Mouse (Mus musculus): ENCODE measurements around the gene Hdhd5. TPM values are rescaled to one million over a fixed set of nuclear protein-coding genes. Genes with fewer than 3 reads are reported as not detected.

The Hdhd5 gene
- polyA plus RNA-seq, 1 experiment from 2014 or later, result 16.5 TPM

- Histone ChIP-seq H3K9me3 (no peaks in the 10 kb centered on the region), H3K4me3 (replicated peaks) (no peak overlapping the region), H3K27ac (no peak overlapping the region), H3K36me3 (no peaks in the 10 kb centered on the region), H3K4me2 (replicated peaks) (no peak overlapping the region), H3K27me3 (replicated peaks) (no peaks in the 10 kb centered on the region), H3K4me1 (replicated peaks) (no peaks in the 10 kb centered on the region), H3K9ac (no peak overlapping the region)
- ATAC-seq, result no peak
- WGBS, result 22% methylated on average over 2 of the region's 2 CpGs
Observed at GRCm38 (mm10) chr6:120550173-120550572, 19.1 kb upstream of the Hdhd5 start.

DNA sequence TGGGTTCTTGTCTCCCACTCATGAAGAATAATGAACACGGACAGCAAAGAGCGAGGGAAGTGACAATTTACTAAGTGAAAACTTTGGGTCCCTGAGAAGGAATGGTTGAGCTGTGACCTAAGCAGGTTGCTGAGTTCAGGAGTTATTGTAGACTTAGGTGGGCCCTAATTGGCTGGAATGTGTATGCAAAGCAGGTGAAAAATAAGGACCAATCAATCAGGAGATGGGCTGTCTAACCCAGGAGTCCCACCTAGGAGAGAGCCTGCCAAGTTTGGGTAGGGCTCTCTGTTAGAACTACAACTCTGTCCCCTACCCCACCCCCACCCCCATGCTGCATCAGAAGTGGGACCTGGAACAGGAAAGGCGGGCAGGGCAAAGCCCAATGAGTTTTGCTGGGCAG lies 17.5 kb upstream of the Hdhd5 start:
- 96% methylated on average over 3 of the region's 3 CpGs for WGBS
- H3K4me1 ChIP-seq (replicated peaks), result no peaks in the 10 kb centered on the region
- H3K36me3 ChIP-seq, result no peaks in the 10 kb centered on the region
- H3K9ac ChIP-seq, result no peak overlapping the region
- H3K4me3 ChIP-seq (replicated peaks), result no peak overlapping the region
- no peak overlapping the region for H3K27ac ChIP-seq
- no peaks in the 10 kb centered on the region for H3K9me3 ChIP-seq
- ATAC-seq, result no peak
- no peak overlapping the region for H3K4me2 ChIP-seq (replicated peaks)
- H3K27me3 ChIP-seq (replicated peaks), result no peaks in the 10 kb centered on the region

DNA sequence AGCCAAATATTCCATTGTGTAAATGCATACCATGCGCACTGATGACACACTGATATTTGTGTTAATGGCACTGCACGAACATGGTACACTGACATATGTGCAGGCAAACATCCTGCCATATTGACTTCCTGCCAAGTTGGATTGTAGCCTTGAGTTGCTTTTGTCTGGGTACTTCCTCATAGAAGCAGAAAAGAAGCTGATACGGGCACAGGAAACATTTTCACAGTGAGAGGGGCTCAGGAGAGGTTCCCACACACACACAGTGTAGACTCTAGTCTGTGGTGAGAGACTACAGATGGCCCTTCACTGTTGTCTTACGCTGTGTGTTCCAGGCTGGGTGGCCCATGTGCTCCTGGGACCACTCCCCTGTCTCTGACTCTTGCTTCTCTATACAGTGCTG lies 15.9 kb upstream of the Hdhd5 start:
- H3K4me1 ChIP-seq (replicated peaks), result no peaks in the 10 kb centered on the region
- no peak overlapping the region for H3K27ac ChIP-seq
- H3K4me3 ChIP-seq (replicated peaks), result no peak overlapping the region
- H3K27me3 ChIP-seq (replicated peaks), result no peaks in the 10 kb centered on the region
- H3K4me2 ChIP-seq (replicated peaks), result no peak overlapping the region
- WGBS, result 75% methylated on average over 4 of the region's 4 CpGs
- no peak overlapping the region for H3K9ac ChIP-seq
- no peak for ATAC-seq
- no peaks in the 10 kb centered on the region for H3K9me3 ChIP-seq
- H3K36me3 ChIP-seq, result no peaks in the 10 kb centered on the region

GRCm38 (mm10) chr6:120546292-120546691 lies 15.2 kb upstream of the Hdhd5 start:
- Histone ChIP-seq H3K36me3 (no peaks in the 10 kb centered on the region), H3K4me3 (replicated peaks) (no peak overlapping the region), H3K9me3 (no peaks in the 10 kb centered on the region), H3K4me1 (replicated peaks) (no peaks in the 10 kb centered on the region), H3K27ac (no peak overlapping the region), H3K9ac (no peak overlapping the region), H3K4me2 (replicated peaks) (no peak overlapping the region), H3K27me3 (replicated peaks) (no peaks in the 10 kb centered on the region)
- no peak for ATAC-seq
- 85% methylated on average over 3 of the region's 3 CpGs for WGBS

DNA sequence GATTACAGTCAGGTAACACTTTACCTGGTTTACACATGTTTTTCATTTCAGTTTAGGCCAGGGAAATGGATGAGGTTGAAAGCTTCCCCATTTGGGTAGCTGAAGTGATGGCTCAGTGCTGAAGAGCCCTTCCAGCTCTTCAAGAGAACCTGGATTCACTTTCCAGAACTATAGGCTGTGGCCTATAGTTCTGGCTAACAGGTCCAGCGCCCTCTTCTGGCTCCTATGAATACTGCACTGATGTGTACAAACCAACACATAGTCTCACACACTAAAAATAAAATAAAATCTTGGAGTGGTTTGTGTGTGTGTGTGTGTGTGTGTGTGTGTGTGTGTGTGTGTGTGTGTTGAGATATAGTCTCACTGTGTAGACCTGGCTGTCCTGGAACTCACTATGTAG lies 10.9 kb upstream of the Hdhd5 start:
- Histone ChIP-seq H3K27ac (no peak overlapping the region), H3K9ac (no peak overlapping the region), H3K9me3 (no peaks in the 10 kb centered on the region), H3K27me3 (replicated peaks) (no peaks in the 10 kb centered on the region), H3K36me3 (no peaks in the 10 kb centered on the region), H3K4me1 (replicated peaks) (0 out of 2 replicates have a peak, but pooled peaks cover 3% of the 10 kb centered on the region), H3K4me2 (replicated peaks) (no peak overlapping the region), H3K4me3 (replicated peaks) (no peak overlapping the region)
- 16% methylated on average over 1 of the region's 1 CpGs for WGBS
- no peak for ATAC-seq

DNA sequence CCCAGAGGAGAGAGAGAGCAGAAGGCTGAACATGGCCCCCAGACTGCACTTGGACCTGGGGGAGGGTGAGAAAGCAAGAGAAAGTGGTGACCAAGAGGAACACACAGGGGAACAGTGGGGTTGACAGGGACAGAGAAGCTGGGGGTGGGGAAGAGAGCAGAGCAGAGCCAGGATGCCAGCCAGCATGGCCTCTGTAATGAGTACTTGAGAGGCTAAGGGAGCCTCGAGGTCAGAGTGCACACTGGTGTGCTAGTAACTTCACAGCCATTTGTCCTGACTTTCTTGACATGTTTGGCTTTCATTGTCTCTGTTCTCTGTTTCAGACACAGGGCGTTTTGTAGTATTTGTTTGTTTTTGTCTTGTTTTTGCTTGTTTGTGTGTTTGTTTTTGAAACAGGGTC lies 10.3 kb upstream of the Hdhd5 start:
- Histone ChIP-seq H3K9ac (no peak overlapping the region), H3K4me1 (replicated peaks) (0 out of 2 replicates have a peak, but pooled peaks cover 3% of the 10 kb centered on the region), H3K9me3 (no peaks in the 10 kb centered on the region), H3K4me3 (replicated peaks) (no peak overlapping the region), H3K27me3 (replicated peaks) (no peaks in the 10 kb centered on the region), H3K36me3 (no peaks in the 10 kb centered on the region), H3K4me2 (replicated peaks) (no peak overlapping the region), H3K27ac (no peak overlapping the region)
- WGBS, result 44% methylated on average over 2 of the region's 2 CpGs
- ATAC-seq, result no peak

- Histone ChIP-seq H3K9ac (no peak overlapping the region), H3K36me3 (no peaks in the 10 kb centered on the region), H3K4me3 (replicated peaks) (no peak overlapping the region), H3K4me2 (replicated peaks) (no peak overlapping the region), H3K27ac (no peak overlapping the region), H3K4me1 (replicated peaks) (0 out of 2 replicates have a peak, but pooled peaks cover 3% of the 10 kb centered on the region), H3K9me3 (no peaks in the 10 kb centered on the region), H3K27me3 (replicated peaks) (no peaks in the 10 kb centered on the region)
- 57% methylated on average over 10 of the region's 10 CpGs for WGBS
- ATAC-seq, result 0 out of 2 replicates have a peak, but pooled peaks have one; percentile 10
Observed at GRCm38 (mm10) chr6:120539781-120540231, 8.7 kb upstream of the Hdhd5 start.

DNA sequence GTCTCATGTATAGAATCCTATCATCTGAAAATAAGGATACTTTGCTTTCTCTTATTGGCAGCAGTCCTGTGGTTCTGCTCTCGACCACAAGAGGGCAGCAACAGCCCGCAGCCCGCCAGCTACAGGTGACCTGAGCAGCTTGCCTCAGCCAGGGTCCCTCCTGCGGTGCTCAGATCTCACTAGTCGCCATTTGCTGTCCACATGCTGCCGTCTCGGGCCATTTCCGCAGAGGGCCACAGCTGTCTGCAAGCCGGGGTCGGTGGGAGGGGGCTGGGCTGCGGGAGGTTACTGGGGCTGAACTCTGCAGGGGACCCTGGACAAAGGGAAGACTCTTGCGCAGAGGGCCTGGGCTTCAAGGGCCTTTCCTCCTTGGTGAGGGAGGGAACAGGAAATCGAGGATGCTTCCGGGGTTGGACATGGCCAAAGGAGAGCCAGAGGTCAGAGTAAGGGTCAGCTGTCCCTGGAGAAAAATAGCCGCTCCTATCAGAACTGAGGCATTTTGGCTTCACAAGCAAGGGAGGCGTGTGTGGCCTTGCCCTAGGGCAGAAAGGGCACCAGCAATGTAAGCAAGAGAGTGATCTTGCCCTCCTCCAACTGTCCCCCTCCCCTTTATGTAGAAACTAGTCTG lies 8.1 kb upstream of the Hdhd5 start:
- Histone ChIP-seq H3K36me3 (no peaks in the 10 kb centered on the region), H3K27me3 (replicated peaks) (no peaks in the 10 kb centered on the region), H3K9me3 (no peaks in the 10 kb centered on the region), H3K9ac (0 out of 2 replicates have a peak overlapping the region, but pooled peaks have one; percentile 38), H3K4me2 (replicated peaks) (peak overlapping the region; percentile 69), H3K4me1 (replicated peaks) (0 out of 2 replicates have a peak, but pooled peaks cover 3% of the 10 kb centered on the region), H3K27ac (no peak overlapping the region), H3K4me3 (replicated peaks) (peak overlapping the region; percentile 26; the same call in 1 of the 2 replicates)
- peak; percentile 93 for ATAC-seq
- 8% methylated on average over 16 of the region's 16 CpGs for WGBS

DNA sequence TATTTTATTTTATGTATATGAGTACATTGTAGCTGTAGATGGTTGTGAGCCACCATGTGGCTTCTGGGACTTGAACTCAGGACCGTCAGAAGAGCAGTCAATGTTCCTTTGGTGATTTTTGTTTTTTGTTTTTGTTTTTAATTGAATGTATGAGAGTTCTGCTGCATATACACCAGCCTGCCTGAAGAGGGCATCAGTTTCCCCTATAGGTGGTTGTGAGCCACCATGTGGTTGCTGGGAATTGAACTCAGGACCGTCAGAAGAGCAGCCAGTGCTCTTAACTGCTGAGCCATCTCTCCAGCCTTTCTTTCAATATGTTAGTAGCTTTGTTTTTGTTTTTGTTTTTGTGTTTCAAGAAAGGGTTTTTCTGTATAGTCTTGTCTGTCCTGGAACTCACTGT lies 5.2 kb upstream of the Hdhd5 start:
- 86% methylated on average over 2 of the region's 2 CpGs for WGBS
- Histone ChIP-seq H3K4me3 (replicated peaks) (no peak overlapping the region), H3K27ac (no peak overlapping the region), H3K4me1 (replicated peaks) (0 out of 2 replicates have a peak, but pooled peaks cover 3% of the 10 kb centered on the region), H3K9ac (no peak overlapping the region), H3K4me2 (replicated peaks) (no peak overlapping the region), H3K9me3 (no peaks in the 10 kb centered on the region), H3K27me3 (replicated peaks) (no peaks in the 10 kb centered on the region), H3K36me3 (no peaks in the 10 kb centered on the region)
- no peak for ATAC-seq

DNA sequence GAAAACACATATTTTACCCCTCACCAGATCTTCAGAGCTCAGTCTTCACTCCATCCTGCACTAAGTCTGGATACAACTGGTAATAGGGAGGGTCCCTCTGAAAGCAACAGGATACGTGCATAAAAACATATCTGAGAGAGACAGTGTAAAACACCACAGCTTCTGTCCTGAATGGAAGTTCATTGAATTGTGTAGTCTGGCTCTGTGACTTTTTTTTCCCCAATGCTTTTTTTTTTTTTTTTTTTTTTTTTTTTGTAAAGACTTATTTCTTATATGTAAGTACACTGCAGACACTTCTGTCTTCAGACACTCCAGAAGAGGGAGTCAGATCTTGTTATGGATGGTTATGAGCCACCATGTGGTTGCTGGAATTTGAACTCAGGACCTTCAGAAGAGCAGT lies 1.5 kb upstream of the Hdhd5 start:
- H3K4me1 ChIP-seq (replicated peaks), result peaks cover 10% of the 10 kb centered on the region
- H3K27ac ChIP-seq, result no peak overlapping the region
- no peaks in the 10 kb centered on the region for H3K36me3 ChIP-seq
- no peak for ATAC-seq
- no peak overlapping the region for H3K4me2 ChIP-seq (replicated peaks)
- H3K4me3 ChIP-seq (replicated peaks), result no peak overlapping the region
- no peaks in the 10 kb centered on the region for H3K9me3 ChIP-seq
- no peak overlapping the region for H3K9ac ChIP-seq
- 74% methylated on average over 1 of the region's 1 CpGs for WGBS
- no peaks in the 10 kb centered on the region for H3K27me3 ChIP-seq (replicated peaks)

- WGBS, result 69% methylated on average over 4 of the region's 4 CpGs
- Histone ChIP-seq H3K27me3 (replicated peaks) (no peaks in the 10 kb centered on the region), H3K9ac (no peak overlapping the region), H3K36me3 (no peaks in the 10 kb centered on the region), H3K4me1 (replicated peaks) (peaks cover 10% of the 10 kb centered on the region), H3K4me3 (replicated peaks) (no peak overlapping the region), H3K9me3 (no peaks in the 10 kb centered on the region), H3K27ac (no peak overlapping the region), H3K4me2 (replicated peaks) (no peak overlapping the region)
- no peak for ATAC-seq
Observed at GRCm38 (mm10) chr6:120529123-120529522, 2.0 kb downstream of the Hdhd5 start.

DNA sequence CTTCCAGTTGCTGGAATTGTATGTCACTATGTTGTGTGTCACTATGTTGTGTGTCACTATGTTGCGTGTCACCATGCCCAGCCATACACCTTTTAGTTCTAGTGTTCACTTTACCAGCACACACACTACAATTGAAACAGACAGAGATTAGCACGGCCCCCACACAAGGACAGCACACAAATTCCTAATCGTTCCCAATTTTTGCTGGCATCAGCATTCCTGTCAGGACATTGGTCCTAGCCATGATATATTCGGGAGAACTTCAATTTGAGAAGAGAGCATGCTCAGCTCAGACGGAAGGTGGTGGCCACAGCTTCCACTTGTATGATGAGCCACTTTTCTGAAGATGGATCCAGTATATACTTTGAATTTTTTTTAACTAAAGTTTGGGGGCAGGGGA lies 6.3 kb downstream of the Hdhd5 start:
- WGBS, result 88% methylated on average over 5 of the region's 5 CpGs
- Histone ChIP-seq H3K27ac (no peak overlapping the region), H3K36me3 (no peaks in the 10 kb centered on the region), H3K4me1 (replicated peaks) (peaks cover 7% of the 10 kb centered on the region), H3K4me3 (replicated peaks) (no peak overlapping the region), H3K27me3 (replicated peaks) (no peaks in the 10 kb centered on the region), H3K9me3 (no peaks in the 10 kb centered on the region), H3K4me2 (replicated peaks) (no peak overlapping the region), H3K9ac (no peak overlapping the region)
- ATAC-seq, result no peak

DNA sequence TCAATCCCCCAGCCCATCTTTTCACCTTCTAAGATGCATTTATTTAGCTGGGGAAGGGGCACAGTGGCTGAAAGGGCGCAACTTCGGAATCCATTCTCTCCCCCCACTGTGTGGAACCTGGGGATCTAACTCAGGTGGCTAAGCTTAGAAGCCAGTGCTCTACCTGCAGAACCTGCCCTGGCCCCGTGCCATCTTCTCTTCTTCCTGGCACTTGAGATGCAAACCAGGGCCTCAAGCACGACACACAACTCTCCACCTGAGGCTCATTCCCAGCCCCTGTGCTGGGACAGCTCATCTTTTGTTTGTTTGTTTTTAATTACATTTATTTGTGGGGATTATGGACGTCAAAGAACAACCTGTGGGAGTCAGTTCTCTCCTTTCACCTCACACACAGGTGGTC lies 11.5 kb downstream of the Hdhd5 start:
- ATAC-seq, result no peak
- Histone ChIP-seq H3K4me2 (replicated peaks) (no peak overlapping the region), H3K27me3 (replicated peaks) (no peaks in the 10 kb centered on the region), H3K36me3 (0 out of 2 replicates have a peak, but pooled peaks cover 2% of the 10 kb centered on the region), H3K9me3 (no peaks in the 10 kb centered on the region), H3K9ac (no peak overlapping the region), H3K27ac (no peak overlapping the region), H3K4me1 (replicated peaks) (no peaks in the 10 kb centered on the region), H3K4me3 (replicated peaks) (no peak overlapping the region)
- WGBS, result 82% methylated on average over 5 of the region's 5 CpGs

Measured in intestine, embryonic 15.5 days (tissue).